Mouse (Mus musculus) embryonic facial prominence, embryonic 13.5 days (tissue): ENCODE results near the gene Fam213a. TPM values are rescaled to one million over a fixed set of nuclear protein-coding genes. Genes with fewer than 3 reads are reported as not detected.

ENCODE experiments used
- ATAC-seq: fragments of 200-750 bp; cut with Nextera tagmentation; 2 replicates; pipeline ENCODE4 v1.8.0; 2017; ENCODE audit warnings: low read depth; ENCODE audit not compliant: insufficient number of reproducible peaks, insufficient read depth, low FRiP score, low TSS enrichment
- H3K27ac ChIP-seq: fragments of 300-500 bp; sonication (generic); 2 replicates; pipeline ENCODE4 v1.5.1; 2015; ENCODE audit warnings: moderate library complexity, mild to moderate bottlenecking, inconsistent platforms
- H3K27me3 ChIP-seq: fragments of 300-500 bp; sonication (generic); 2 replicates; pipeline ENCODE4 v1.6.1; 2015; ENCODE audit warnings: mild to moderate bottlenecking, inconsistent platforms
- H3K36me3 ChIP-seq: fragments of 300-500 bp; sonication (generic); 2 replicates; pipeline ENCODE4 v1.6.1; 2015; ENCODE audit warnings: mild to moderate bottlenecking, inconsistent platforms
- H3K4me1 ChIP-seq: fragments of 300-500 bp; sonication (generic); 2 replicates; pipeline ENCODE4 v1.6.1; 2015; ENCODE audit warnings: inconsistent platforms
- H3K4me2 ChIP-seq: fragments of 300-500 bp; sonication (generic); 2 replicates; pipeline ENCODE4 v1.6.1; 2015; ENCODE audit warnings: moderate library complexity, mild to moderate bottlenecking, inconsistent platforms
- H3K4me3 ChIP-seq: fragments of 300-500 bp; sonication (generic); 2 replicates; pipeline ENCODE4 v1.5.1; 2015; ENCODE audit warnings: mild to moderate bottlenecking, inconsistent platforms
- H3K9ac ChIP-seq: fragments of 300-500 bp; sonication (generic); 2 replicates; pipeline ENCODE4 v1.6.1; 2015; ENCODE audit warnings: mild to moderate bottlenecking, inconsistent platforms
- H3K9me3 ChIP-seq: fragments of 300-500 bp; sonication (generic); 2 replicates; pipeline ENCODE4 v1.6.1; 2016; ENCODE audit warnings: inconsistent platforms
- WGBS: fragments of 180-500 bp; shearing (Covaris S2); methylation state at CpG from one replicate; pipeline ENCODE4 v1.1.7; 2015; ENCODE audit warnings: mixed read lengths; 5-methylcytosine and 5-hydroxymethylcytosine counted together
- polyA plus RNA-seq: library from polyadenylated mRNA; unstranded; fragments of >200 nt; fragmentation: Nextera tagmentation; extraction: Ambion mirVana; gene quantifications from 2 replicates; pipeline ENCODE4 v1.2.1, GENCODE M21; 2015

The Fam213a gene
- polyA plus RNA-seq, 1 experiment from 2014 or later = 99.4 TPM

DNA sequence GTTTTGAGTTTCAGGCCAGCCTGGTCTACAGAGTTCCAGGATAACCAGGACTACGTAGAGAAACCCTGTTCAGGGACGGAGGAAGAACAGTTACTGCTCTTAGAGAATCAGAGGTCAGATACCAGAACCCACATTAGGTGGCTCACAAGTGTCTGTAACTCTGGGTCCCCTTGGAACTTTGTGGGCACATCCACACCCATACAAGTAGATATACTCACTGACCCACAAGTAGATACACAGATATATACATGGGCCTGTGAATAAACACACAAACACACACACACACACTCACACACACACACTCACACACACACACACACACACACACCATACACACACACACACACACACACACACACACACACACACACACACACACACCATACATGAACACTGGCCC is 11.5 kb upstream of the Fam213a start:
- WGBS = 91% methylated on average over 2 of the region's 2 CpGs
- H3K4me2 ChIP-seq = no peak overlapping the region

DNA sequence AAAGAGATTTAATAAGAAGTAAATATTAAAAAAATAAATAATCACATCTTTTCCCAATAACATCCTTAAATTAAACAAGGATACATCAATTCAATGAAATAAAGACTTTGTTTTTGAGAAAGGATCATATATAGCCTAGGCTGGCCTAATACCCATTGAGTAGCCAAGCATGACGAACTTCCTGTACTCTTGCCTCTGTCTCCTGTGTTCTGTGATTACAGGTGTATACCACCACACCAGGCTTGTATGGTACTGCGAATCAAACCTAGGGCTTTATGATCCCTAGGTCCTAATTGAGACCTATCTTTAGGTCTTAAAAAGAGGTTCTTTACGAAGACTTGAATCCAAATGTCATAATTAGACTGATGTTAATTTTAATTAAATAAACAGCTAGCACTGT is 7.7 kb upstream of the Fam213a start:
- Histone ChIP-seq H3K4me2 (no peak overlapping the region), H3K4me1 (no peaks in the 10 kb centered on the region), H3K27ac (no peak overlapping the region), H3K36me3 (no peaks in the 10 kb centered on the region), H3K27me3 (no peaks in the 10 kb centered on the region), H3K9ac (no peak overlapping the region), H3K4me3 (no peak overlapping the region), H3K9me3 (no peaks in the 10 kb centered on the region)
- no peak for ATAC-seq
- WGBS = 91% methylated on average over 3 of the region's 3 CpGs

More for the DNA sequence above, 11.5 kb upstream of the Fam213a start:
- Histone ChIP-seq H3K27ac (no peak overlapping the region), H3K9me3 (no peaks in the 10 kb centered on the region), H3K4me1 (no peaks in the 10 kb centered on the region), H3K27me3 (no peaks in the 10 kb centered on the region), H3K4me3 (no peak overlapping the region), H3K9ac (no peak overlapping the region), H3K36me3 (no peaks in the 10 kb centered on the region)
- ATAC-seq = no peak

DNA sequence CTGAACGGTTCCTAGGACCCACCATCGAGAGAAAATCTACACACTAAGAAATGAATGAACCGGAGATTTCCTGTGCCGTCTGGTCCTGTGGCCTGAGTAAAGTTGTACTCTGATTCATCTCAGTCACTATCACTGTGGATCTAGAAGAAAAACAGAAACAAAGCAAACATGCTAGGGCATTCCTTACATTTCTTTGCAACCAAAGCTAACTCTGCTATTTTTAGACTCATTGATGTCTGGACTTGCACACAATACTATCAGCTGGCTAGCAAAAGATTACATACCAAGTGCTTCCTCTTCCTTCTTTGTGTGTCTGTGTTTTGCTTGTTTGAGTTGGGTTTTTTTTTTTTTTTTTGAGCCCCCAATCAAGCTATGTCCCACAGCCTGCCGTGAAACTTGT is 3.9 kb upstream of the Fam213a start:
- WGBS = 58% methylated on average over 5 of the region's 5 CpGs
- peaks cover 14% of the 10 kb centered on the region for H3K4me1 ChIP-seq
- H3K4me2 ChIP-seq = no peak overlapping the region
- no peak overlapping the region for H3K9ac ChIP-seq
- H3K36me3 ChIP-seq = no peaks in the 10 kb centered on the region
- H3K27ac ChIP-seq = no peak overlapping the region
- H3K4me3 ChIP-seq = no peak overlapping the region
- no peak for ATAC-seq
- H3K9me3 ChIP-seq = no peaks in the 10 kb centered on the region
- H3K27me3 ChIP-seq = no peaks in the 10 kb centered on the region

DNA sequence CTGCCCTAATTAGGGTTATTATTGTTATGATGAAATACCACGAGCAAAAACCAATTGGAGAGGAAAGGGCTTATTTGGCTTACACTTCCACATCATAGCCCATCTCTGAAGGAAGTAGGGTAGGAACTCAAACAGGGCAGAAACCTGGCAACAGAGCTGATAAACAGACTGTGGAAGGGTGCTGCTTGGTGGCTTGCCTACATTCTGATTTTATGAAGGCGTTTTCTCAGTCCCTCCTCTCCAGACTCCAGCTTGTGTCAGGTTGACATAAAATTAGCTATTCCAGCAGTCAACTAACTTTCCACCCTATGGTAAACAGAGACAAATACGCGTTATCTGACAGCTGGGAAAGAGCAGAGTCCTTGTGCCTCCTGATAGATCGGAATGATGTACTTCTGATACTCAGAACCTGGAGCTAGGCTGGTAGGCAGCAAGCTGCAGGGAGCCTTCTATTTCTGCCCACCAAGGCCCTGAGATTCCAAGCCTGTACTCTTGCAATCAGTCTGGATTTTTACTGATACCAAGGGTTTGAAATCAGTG is 1.2 kb upstream of the Fam213a start:
- H3K4me1 ChIP-seq = peaks cover 24% of the 10 kb centered on the region
- ATAC-seq = no peak

DNA sequence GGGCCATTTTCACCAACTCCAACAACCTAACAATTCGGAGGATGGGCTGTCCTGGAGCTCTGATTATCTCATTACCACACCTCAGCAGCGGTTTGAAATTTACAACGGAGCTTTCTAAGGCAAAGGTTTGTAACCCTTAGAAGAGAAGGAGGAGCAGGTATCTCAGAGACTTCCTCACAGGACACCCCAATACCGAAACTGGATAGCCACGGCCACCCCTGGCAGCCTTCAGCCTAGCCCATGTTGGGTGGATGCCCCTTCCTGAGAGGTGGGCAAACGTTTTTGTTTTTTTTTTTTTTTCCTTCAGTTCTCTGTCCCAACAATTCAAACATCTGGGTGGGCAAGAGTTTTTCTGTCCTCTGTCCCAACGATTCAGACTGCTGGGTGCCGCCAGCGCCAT is 445 bp downstream of the Fam213a start:
- Histone ChIP-seq H3K27ac (peak overlapping the region; percentile 22; the same call in 1 of the 2 replicates), H3K9ac (peak overlapping the region; percentile 81), H3K4me2 (peak overlapping the region; percentile 86), H3K9me3 (no peaks in the 10 kb centered on the region), H3K27me3 (no peaks in the 10 kb centered on the region), H3K36me3 (no peaks in the 10 kb centered on the region), H3K4me1 (peaks cover 33% of the 10 kb centered on the region), H3K4me3 (peak overlapping the region; percentile 64)
- no peak for ATAC-seq
- 18% methylated on average over 9 of the region's 9 CpGs for WGBS

More for the DNA sequence above, 1.2 kb upstream of the Fam213a start:
- Histone ChIP-seq H3K4me2 (0 out of 2 replicates have a peak overlapping the region, but pooled peaks have one; percentile 86), H3K36me3 (no peaks in the 10 kb centered on the region), H3K9me3 (no peaks in the 10 kb centered on the region), H3K9ac (no peak overlapping the region), H3K4me3 (no peak overlapping the region), H3K27ac (no peak overlapping the region), H3K27me3 (no peaks in the 10 kb centered on the region)
- WGBS = 68% methylated on average over 5 of the region's 5 CpGs

DNA sequence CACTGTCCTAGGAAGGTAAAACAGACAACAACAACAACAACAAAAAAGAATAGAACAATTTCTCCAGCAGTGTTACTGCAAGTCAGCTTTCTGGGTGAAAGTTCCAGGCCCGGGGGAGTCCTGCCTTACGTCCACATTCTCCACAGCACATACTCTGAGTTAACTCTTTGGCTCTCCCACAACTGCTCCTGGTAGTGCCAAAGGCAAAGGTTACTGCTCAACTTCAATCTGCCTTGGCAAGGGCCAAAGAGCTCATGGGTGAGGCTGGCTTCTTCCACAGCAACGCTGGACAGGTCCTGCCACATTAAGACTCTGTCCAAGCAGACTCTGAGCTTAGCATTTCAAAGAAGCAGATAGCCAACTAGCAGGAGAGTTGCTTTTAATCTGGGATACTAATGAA is 1.7 kb downstream of the Fam213a start:
- WGBS = 84% methylated on average over 3 of the region's 3 CpGs
- H3K27ac ChIP-seq = no peak overlapping the region
- H3K4me1 ChIP-seq = peaks cover 46% of the 10 kb centered on the region
- H3K4me3 ChIP-seq = no peak overlapping the region
- no peak overlapping the region for H3K4me2 ChIP-seq
- H3K27me3 ChIP-seq = no peaks in the 10 kb centered on the region
- H3K9ac ChIP-seq = no peak overlapping the region
- H3K9me3 ChIP-seq = no peaks in the 10 kb centered on the region
- no peaks in the 10 kb centered on the region for H3K36me3 ChIP-seq
- no peak for ATAC-seq

DNA sequence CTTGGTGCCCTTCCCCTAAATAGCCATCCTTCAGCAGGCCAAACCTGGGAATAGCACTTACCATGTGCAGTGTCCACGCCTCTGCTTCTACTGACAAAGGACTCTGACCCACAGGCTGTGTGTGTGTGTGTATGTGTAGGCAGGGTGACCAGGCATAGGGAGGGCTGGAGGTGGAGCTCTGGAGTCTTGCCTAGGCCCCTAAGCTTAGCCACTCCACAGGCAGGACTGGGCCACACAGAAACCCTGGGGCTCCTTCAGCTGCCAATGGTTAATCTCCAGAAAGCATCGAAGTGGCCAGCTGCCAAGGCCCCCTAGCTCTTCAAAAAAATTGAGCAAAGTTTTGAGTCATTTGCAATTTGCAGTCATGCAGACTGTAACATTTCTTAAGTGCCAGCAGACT is 5.5 kb downstream of the Fam213a start:
- Histone ChIP-seq H3K4me2 (peak overlapping the region; percentile 55), H3K9me3 (no peaks in the 10 kb centered on the region), H3K4me3 (peak overlapping the region; percentile 22; the same call in 1 of the 2 replicates), H3K9ac (no peak overlapping the region), H3K36me3 (no peaks in the 10 kb centered on the region; the same call in 1 of the 2 replicates), H3K27me3 (no peaks in the 10 kb centered on the region), H3K27ac (peak overlapping the region; percentile 76), H3K4me1 (peaks cover 60% of the 10 kb centered on the region)
- 48% methylated on average over 2 of the region's 2 CpGs for WGBS
- peak; percentile 77; the same call in 1 of the 2 replicates for ATAC-seq

DNA sequence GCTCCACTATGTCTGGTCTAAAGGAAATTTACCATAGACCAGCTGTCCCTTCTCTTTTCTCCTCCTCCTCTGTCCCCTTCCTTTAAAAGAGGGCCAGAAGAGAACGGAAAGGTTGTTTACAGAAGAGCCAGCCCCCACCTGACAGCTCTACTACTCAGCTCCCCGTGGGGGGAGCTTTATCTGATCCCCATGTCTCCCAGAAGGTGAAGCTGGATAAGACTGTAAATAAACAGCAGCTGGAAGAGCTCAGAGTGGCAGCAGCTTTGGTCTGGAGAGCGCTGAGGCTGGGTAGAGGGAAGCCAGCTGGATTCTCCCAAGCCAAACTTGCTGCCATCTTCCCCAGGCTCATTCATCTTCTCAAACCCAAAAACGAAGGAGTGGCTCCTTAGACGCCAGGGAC is 5.9 kb downstream of the Fam213a start:
- Histone ChIP-seq H3K4me3 (peak overlapping the region; percentile 22), H3K36me3 (no peaks in the 10 kb centered on the region; the same call in 1 of the 2 replicates), H3K4me1 (peaks cover 57% of the 10 kb centered on the region), H3K27ac (peak overlapping the region; percentile 76), H3K4me2 (peak overlapping the region; percentile 55), H3K9ac (no peak overlapping the region), H3K9me3 (no peaks in the 10 kb centered on the region), H3K27me3 (no peaks in the 10 kb centered on the region)
- ATAC-seq = no peak
- WGBS = 34% methylated on average over 5 of the region's 5 CpGs

DNA sequence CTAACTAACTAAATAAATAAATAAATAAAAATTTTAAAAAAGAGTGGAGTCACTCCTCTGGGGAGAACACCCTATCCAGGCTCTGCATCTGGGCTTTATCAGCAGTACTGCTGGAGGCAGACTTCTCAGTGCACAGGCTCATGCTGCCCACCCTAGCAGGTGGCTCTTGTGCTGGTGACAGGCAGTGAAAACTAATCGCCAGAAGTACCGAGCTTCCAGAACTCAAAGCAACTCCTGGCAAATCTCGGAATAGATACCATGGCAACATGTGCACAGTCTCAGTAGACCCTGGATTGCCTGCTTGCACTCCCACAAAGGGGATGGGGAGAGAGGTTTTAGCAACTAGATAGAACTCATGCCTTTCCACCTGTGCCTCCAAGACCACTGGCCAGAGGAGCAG is 6.7 kb downstream of the Fam213a start:
- H3K36me3 ChIP-seq = peaks cover under 1% of the 10 kb centered on the region
- no peak overlapping the region for H3K27ac ChIP-seq
- peak overlapping the region; percentile 22; the same call in 1 of the 2 replicates for H3K4me3 ChIP-seq
- H3K9me3 ChIP-seq = no peaks in the 10 kb centered on the region
- peak overlapping the region; percentile 55 for H3K4me2 ChIP-seq
- 79% methylated on average over 3 of the region's 3 CpGs for WGBS
- peaks cover 57% of the 10 kb centered on the region for H3K4me1 ChIP-seq
- H3K9ac ChIP-seq = no peak overlapping the region; the same call in 1 of the 2 replicates
- no peak for ATAC-seq
- 0 out of 2 replicates have a peak, but pooled peaks cover 4% of the 10 kb centered on the region for H3K27me3 ChIP-seq

DNA sequence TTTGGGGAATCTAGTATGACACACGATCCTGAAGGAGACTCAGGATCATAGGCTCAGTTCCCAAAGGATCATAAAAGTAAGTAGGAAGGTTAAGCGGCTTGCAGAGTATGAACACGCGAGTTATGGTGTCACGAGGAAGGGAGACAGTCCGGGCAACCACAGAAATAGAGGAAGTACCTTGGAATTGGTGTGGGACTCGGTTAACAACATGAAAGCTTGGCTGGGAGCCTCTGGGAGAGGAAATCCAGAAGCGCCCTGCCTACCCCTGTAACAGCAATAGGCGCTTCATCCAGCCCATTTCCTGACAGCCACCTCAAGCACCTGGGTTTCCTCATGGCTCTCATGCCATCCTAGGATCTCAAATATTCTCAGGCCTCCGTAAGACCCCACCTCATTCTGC is 7.3 kb downstream of the Fam213a start:
- no peak overlapping the region for H3K9ac ChIP-seq
- peak overlapping the region; percentile 55 for H3K4me2 ChIP-seq
- 89% methylated on average over 10 of the region's 10 CpGs for WGBS
- 0 out of 2 replicates have a peak, but pooled peaks cover 6% of the 10 kb centered on the region for H3K27me3 ChIP-seq
- no peak for ATAC-seq
- peaks cover 56% of the 10 kb centered on the region for H3K4me1 ChIP-seq
- 0 out of 2 replicates have a peak overlapping the region, but pooled peaks have one; percentile 22 for H3K4me3 ChIP-seq
- no peaks in the 10 kb centered on the region for H3K9me3 ChIP-seq
- no peak overlapping the region for H3K27ac ChIP-seq
- H3K36me3 ChIP-seq = peaks cover 6% of the 10 kb centered on the region

DNA sequence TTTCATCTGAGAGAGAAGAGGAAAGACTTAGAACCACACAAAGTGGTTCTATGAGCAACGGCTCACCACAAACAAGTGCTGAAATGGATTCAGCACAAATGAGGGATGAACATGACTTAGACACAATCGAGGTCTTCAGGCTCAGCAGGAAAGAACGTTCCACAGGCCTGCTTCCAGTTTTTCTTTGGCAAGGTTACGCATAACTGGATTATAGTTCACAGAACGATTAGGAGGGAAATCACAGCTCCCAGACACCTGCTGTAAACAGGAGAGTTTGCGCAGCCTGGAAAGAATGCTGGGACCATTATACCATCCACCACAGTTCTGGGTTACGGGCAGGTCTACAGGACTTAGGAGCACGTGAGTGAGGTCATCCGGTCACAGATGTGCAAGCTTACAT is 7.9 kb downstream of the Fam213a start:
- Histone ChIP-seq H3K36me3 (peaks cover 10% of the 10 kb centered on the region), H3K27ac (no peak overlapping the region), H3K27me3 (0 out of 2 replicates have a peak, but pooled peaks cover 6% of the 10 kb centered on the region), H3K4me2 (peak overlapping the region; percentile 55), H3K4me3 (no peak overlapping the region), H3K9me3 (no peaks in the 10 kb centered on the region), H3K4me1 (peaks cover 55% of the 10 kb centered on the region), H3K9ac (no peak overlapping the region)
- no peak for ATAC-seq
- 71% methylated on average over 9 of the region's 9 CpGs for WGBS
